Mouse (Mus musculus): ENCODE data around the gene Tdrd12. TPM values are rescaled to one million over a fixed set of nuclear protein-coding genes. Genes with fewer than 3 reads are reported as not detected.

Gene Tdrd12
- polyA plus RNA-seq, 1 experiment from 2014 or later = 0.33 TPM

- H3K27me3 ChIP-seq = no peaks in the 10 kb centered on the region
- 58% methylated on average over 8 of the region's 8 CpGs for WGBS (ENCODE audit: insufficient replicate concordance)
- no peak for ATAC-seq (ENCODE audit: low read depth)
These were observed 51.0 kb downstream of the Tdrd12 start for GRCm38 (mm10) chr7:35486553-35486952.

GRCm38 (mm10) chr7:35485126-35485525, 52.4 kb downstream of the Tdrd12 start:
- H3K4me3 ChIP-seq (replicated peaks) = no peak overlapping the region
- ATAC-seq (ENCODE audit: low read depth) (no peak), DNase-seq (no peak)
- no peaks in the 10 kb centered on the region for H3K27me3 ChIP-seq
- H3K27ac ChIP-seq = no peak overlapping the region
- H3K36me3 ChIP-seq = no peaks in the 10 kb centered on the region
- no peaks in the 10 kb centered on the region for H3K4me1 ChIP-seq (replicated peaks)
- no peak overlapping the region for H3K9ac ChIP-seq
- no peaks in the 10 kb centered on the region for H3K9me3 ChIP-seq (replicated peaks)
- WGBS (ENCODE audit: insufficient replicate concordance) = 68% methylated on average over 2 of the region's 2 CpGs
- H3K4me2 ChIP-seq = no peak overlapping the region

More at GRCm38 (mm10) chr7:35486553-35486952, 51.0 kb downstream of the Tdrd12 start:
- no peaks in the 10 kb centered on the region for H3K4me1 ChIP-seq (replicated peaks)
- H3K9me3 ChIP-seq (replicated peaks) = no peaks in the 10 kb centered on the region
- H3K4me2 ChIP-seq = no peak overlapping the region
- H3K4me3 ChIP-seq (replicated peaks) = no peak overlapping the region
- H3K9ac ChIP-seq = no peak overlapping the region
- no peaks in the 10 kb centered on the region for H3K36me3 ChIP-seq
- no peak for DNase-seq
- H3K27ac ChIP-seq = no peak overlapping the region

GRCm38 (mm10) chr7:35476457-35476856, 61.1 kb downstream of the Tdrd12 start:
- ATAC-seq (ENCODE audit: low read depth) = no peak
- no peak for DNase-seq
- Histone ChIP-seq H3K9ac (no peak overlapping the region), H3K27ac (no peak overlapping the region), H3K4me3 (replicated peaks) (no peak overlapping the region), H3K4me2 (no peak overlapping the region), H3K4me1 (replicated peaks) (no peaks in the 10 kb centered on the region), H3K27me3 (no peaks in the 10 kb centered on the region), H3K36me3 (no peaks in the 10 kb centered on the region), H3K9me3 (replicated peaks) (no peaks in the 10 kb centered on the region)
- 62% methylated on average over 2 of the region's 2 CpGs for WGBS (ENCODE audit: insufficient replicate concordance)

- H3K9me3 ChIP-seq (replicated peaks) = no peaks in the 10 kb centered on the region
- no peaks in the 10 kb centered on the region for H3K36me3 ChIP-seq
- no peak overlapping the region for H3K4me2 ChIP-seq
- no peak overlapping the region for H3K4me3 ChIP-seq (replicated peaks)
- H3K4me1 ChIP-seq (replicated peaks) = no peaks in the 10 kb centered on the region
- no peak overlapping the region for H3K9ac ChIP-seq
- no peak for ATAC-seq (ENCODE audit: low read depth)
- no peak for DNase-seq
- H3K27me3 ChIP-seq = no peaks in the 10 kb centered on the region
- WGBS (ENCODE audit: insufficient replicate concordance) = 40% methylated on average over 4 of the region's 4 CpGs
- no peak overlapping the region for H3K27ac ChIP-seq
These were observed 66.8 kb downstream of the Tdrd12 start for GRCm38 (mm10) chr7:35470794-35471193.

- Histone ChIP-seq H3K9me3 (replicated peaks) (no peaks in the 10 kb centered on the region), H3K36me3 (no peaks in the 10 kb centered on the region), H3K4me1 (replicated peaks) (no peaks in the 10 kb centered on the region), H3K27ac (no peak overlapping the region), H3K4me3 (replicated peaks) (no peak overlapping the region), H3K4me2 (no peak overlapping the region), H3K9ac (no peak overlapping the region), H3K27me3 (no peaks in the 10 kb centered on the region)
- WGBS (ENCODE audit: insufficient replicate concordance) = 45% methylated on average over 2 of the region's 2 CpGs
- ATAC-seq (ENCODE audit: low read depth) (no peak), DNase-seq (no peak)
These were observed 69.7 kb downstream of the Tdrd12 start for GRCm38 (mm10) chr7:35467856-35468255.

GRCm38 (mm10) chr7:35465027-35465426, 72.5 kb downstream of the Tdrd12 start:
- Histone ChIP-seq H3K4me2 (no peak overlapping the region), H3K27me3 (no peaks in the 10 kb centered on the region), H3K9ac (no peak overlapping the region), H3K27ac (no peak overlapping the region), H3K36me3 (no peaks in the 10 kb centered on the region), H3K4me3 (replicated peaks) (no peak overlapping the region), H3K9me3 (replicated peaks) (no peaks in the 10 kb centered on the region), H3K4me1 (replicated peaks) (no peaks in the 10 kb centered on the region)
- WGBS (ENCODE audit: insufficient replicate concordance) = 85% methylated on average over 5 of the region's 5 CpGs
- ATAC-seq (ENCODE audit: low read depth) (no peak), DNase-seq (no peak)

GRCm38 (mm10) chr7:35460971-35461370, 76.6 kb downstream of the Tdrd12 start:
- no peak overlapping the region for H3K9ac ChIP-seq
- no peak overlapping the region for H3K4me3 ChIP-seq (replicated peaks)
- no peaks in the 10 kb centered on the region for H3K36me3 ChIP-seq
- 49% methylated on average over 4 of the region's 4 CpGs for WGBS (ENCODE audit: insufficient replicate concordance)
- ATAC-seq (ENCODE audit: low read depth) (no peak), DNase-seq (no peak)
- H3K27me3 ChIP-seq = no peaks in the 10 kb centered on the region
- no peak overlapping the region for H3K27ac ChIP-seq
- no peaks in the 10 kb centered on the region for H3K9me3 ChIP-seq (replicated peaks)
- no peaks in the 10 kb centered on the region for H3K4me1 ChIP-seq (replicated peaks)
- H3K4me2 ChIP-seq = no peak overlapping the region

GRCm38 (mm10) chr7:35456091-35456814, 81.3 kb downstream of the Tdrd12 start:
- Histone ChIP-seq H3K4me1 (replicated peaks) (no peaks in the 10 kb centered on the region), H3K27me3 (no peaks in the 10 kb centered on the region), H3K4me3 (replicated peaks) (no peak overlapping the region), H3K9me3 (replicated peaks) (no peaks in the 10 kb centered on the region), H3K36me3 (no peaks in the 10 kb centered on the region), H3K4me2 (no peak overlapping the region), H3K27ac (no peak overlapping the region), H3K9ac (no peak overlapping the region)
- DNase-seq = no peak
- WGBS (ENCODE audit: insufficient replicate concordance) = 55% methylated on average over 4 of the region's 4 CpGs
- ATAC-seq (ENCODE audit: low read depth) = no peak

GRCm38 (mm10) chr7:35448867-35449266, 88.7 kb downstream of the Tdrd12 start:
- no peaks in the 10 kb centered on the region for H3K36me3 ChIP-seq
- H3K27me3 ChIP-seq = no peaks in the 10 kb centered on the region
- DNase-seq (no peak), ATAC-seq (ENCODE audit: low read depth) (no peak)
- H3K4me2 ChIP-seq = no peak overlapping the region
- H3K9me3 ChIP-seq (replicated peaks) = no peaks in the 10 kb centered on the region
- no peak overlapping the region for H3K4me3 ChIP-seq (replicated peaks)
- H3K4me1 ChIP-seq (replicated peaks) = peaks cover 9% of the 10 kb centered on the region
- no peak overlapping the region for H3K9ac ChIP-seq
- WGBS (ENCODE audit: insufficient replicate concordance) = 48% methylated on average over 7 of the region's 7 CpGs
- H3K27ac ChIP-seq = no peak overlapping the region

GRCm38 (mm10) chr7:35447996-35448846, 89.3 kb downstream of the Tdrd12 start, which contains the start of gene Slc7a9:
Slc7a9 (plus strand) TSS chr7:35448796.
- H3K4me2 ChIP-seq = peak within 1 kb of the TSS; percentile 18; the same call in 1 of the 2 replicates
- H3K27me3 ChIP-seq = no peaks in the 10 kb centered on the region
- ATAC-seq (ENCODE audit: low read depth) (no peak), DNase-seq (no peak)
- WGBS (ENCODE audit: insufficient replicate concordance) = 25% methylated on average over 15 of the region's 15 CpGs
- no peaks in the 10 kb centered on the region for H3K9me3 ChIP-seq (replicated peaks)
- no peak within 1 kb of the TSS for H3K9ac ChIP-seq
- H3K4me1 ChIP-seq (replicated peaks) = peaks cover 9% of the 10 kb centered on the region
- no peak within 1 kb of the TSS for H3K27ac ChIP-seq
- no peak within 1 kb of the TSS for H3K4me3 ChIP-seq (replicated peaks)
- H3K36me3 ChIP-seq = no peaks in the 10 kb centered on the region

GRCm38 (mm10) chr7:35447501-35447900, 90.0 kb downstream of the Tdrd12 start:
- 54% methylated on average over 4 of the region's 4 CpGs for WGBS (ENCODE audit: insufficient replicate concordance)

More at GRCm38 (mm10) chr7:35447501-35447900, 90.0 kb downstream of the Tdrd12 start:
- peaks cover 9% of the 10 kb centered on the region for H3K4me1 ChIP-seq (replicated peaks)
- ATAC-seq (ENCODE audit: low read depth) (no peak), DNase-seq (no peak)
- no peaks in the 10 kb centered on the region for H3K9me3 ChIP-seq (replicated peaks)
- no peaks in the 10 kb centered on the region for H3K27me3 ChIP-seq
- H3K36me3 ChIP-seq = no peaks in the 10 kb centered on the region
- no peak overlapping the region for H3K4me2 ChIP-seq
- no peak overlapping the region for H3K9ac ChIP-seq
- no peak overlapping the region for H3K27ac ChIP-seq
- H3K4me3 ChIP-seq (replicated peaks) = no peak overlapping the region
